Comparison of ENCODE assay signal across 26 mouse cellular contexts in genomic region chr4:56489361-56489760, GRCm38 (mm10).
"Had no signal": no experiment of that assay in that cellular context is flagged by ENCODE, and none has a peak within 500 bp of the region (broad histone marks: within the 10 kb centered on the region; RNA-seq: fewer than 3 reads in every experiment).

No protein-coding gene starts in this region.

- H3K36me3 ChIP-seq: heart, embryonic 13.5 days; heart, embryonic 15.5 days; intestine, embryonic 15.5 days; limb, embryonic 13.5 days; limb, embryonic 15.5 days; liver, embryonic 12.5 days had no signal

- H3K27me3 ChIP-seq: liver, embryonic 12.5 days had no signal

- H3K4me3 ChIP-seq: heart, adult 2 months; heart, embryonic 13.5 days; heart, embryonic 15.5 days; intestine, embryonic 15.5 days; layer of hippocampus, adult 2 months; limb, embryonic 13.5 days; limb, embryonic 15.5 days; liver, embryonic 12.5 days had no signal

- H3K4me2 ChIP-seq: heart, embryonic 11.5 days; heart, embryonic 13.5 days; heart, embryonic 15.5 days; hindbrain, embryonic 14.5 days; intestine, embryonic 15.5 days; limb, embryonic 13.5 days; limb, embryonic 15.5 days; liver, embryonic 12.5 days had no signal

- H3K9ac ChIP-seq: heart, embryonic 13.5 days; heart, embryonic 15.5 days; hindbrain, embryonic 14.5 days; intestine, embryonic 15.5 days; limb, embryonic 13.5 days; limb, embryonic 15.5 days; liver, embryonic 12.5 days; liver, embryonic 14.5 days had no signal

- ATAC-seq: hindbrain, embryonic 16.5 days; inflammation-experienced regulatory T-cells, adult 6 months; intestine, embryonic 15.5 days; intestine, postnatal 0 days; liver, embryonic 12.5 days had no signal

- H3K27ac ChIP-seq: heart, adult 2 months; heart, embryonic 13.5 days; heart, embryonic 15.5 days; hindbrain, embryonic 14.5 days; intestine, embryonic 15.5 days; layer of hippocampus, adult 2 months; limb, embryonic 13.5 days; limb, embryonic 15.5 days; liver, embryonic 12.5 days; liver, embryonic 14.5 days had no signal

- DNase-seq: gastrocnemius, postnatal 14 days; gastrocnemius, postnatal 36 days; heart, adult 2 months; heart, postnatal 14 days; heart, postnatal 36 days; kidney, adult 18-20 months; kidney, adult 8-10 months; kidney, postnatal 10 days; kidney, postnatal 25 days; kidney, postnatal 4 days; layer of hippocampus, adult 9-11 months; layer of hippocampus, postnatal 36 days; left cerebral cortex, postnatal 4 days had no signal

- H3K9me3 ChIP-seq: heart, embryonic 13.5 days; heart, embryonic 15.5 days; intestine, embryonic 15.5 days; limb, embryonic 13.5 days; limb, embryonic 15.5 days; liver, embryonic 12.5 days had no signal

- H3K4me1 ChIP-seq: heart, embryonic 15.5 days; intestine, embryonic 15.5 days; liver, embryonic 12.5 days had no signal
